Mouse (Mus musculus) limb, embryonic 14.5 days (tissue): Measurements from ENCODE around the gene Tnfsf15. TPM values are rescaled to one million over a fixed set of nuclear protein-coding genes. Genes with fewer than 3 reads are reported as not detected.

Experiments
- ATAC-seq: fragments of 200-750 bp; cut with Nextera tagmentation; 2 replicates; pipeline ENCODE4 v1.8.0; 2017; ENCODE audit warnings: low read depth, moderate number of reproducible peaks, moderate TSS enrichment; ENCODE audit not compliant: low FRiP score
- DNase-seq: peaks from one replicate; pipeline ENCODE4 v3.0.0-alpha.2; 2015; ENCODE audit warnings: low spot score
- H3K27ac ChIP-seq: fragments of 300-500 bp; sonication (generic); replicated peaks from 2 replicates; pipeline ENCODE4 v1.5.1; 2014; ENCODE audit warnings: low read depth, mild to moderate bottlenecking, low read length, moderate library complexity, mixed read lengths
- H3K27me3 ChIP-seq: fragments of 300-500 bp; sonication (generic); 2 replicates; pipeline ENCODE4 v1.6.1; 2014; ENCODE audit warnings: low read length, mixed read lengths; ENCODE audit not compliant: control insufficient read depth, insufficient read depth
- H3K36me3 ChIP-seq: fragments of 300-500 bp; sonication (generic); 2 replicates; pipeline ENCODE4 v1.6.1; 2014; ENCODE audit warnings: mild to moderate bottlenecking, low read length, moderate library complexity, mixed read lengths; ENCODE audit not compliant: control insufficient read depth, insufficient read depth
- H3K4me1 ChIP-seq: fragments of 300-500 bp; sonication (generic); 2 replicates; pipeline ENCODE4 v1.6.1; 2014; ENCODE audit warnings: antibody characterized with exemption, low read length, mixed read lengths; ENCODE audit not compliant: control insufficient read depth, insufficient read depth
- H3K4me2 ChIP-seq: fragments of 300-500 bp; sonication (generic); replicated peaks from 2 replicates; pipeline ENCODE4 v1.6.1; 2014; ENCODE audit warnings: low read depth, mild to moderate bottlenecking, low read length, moderate library complexity; ENCODE audit not compliant: severe bottlenecking
- H3K4me3 ChIP-seq: fragments of 300-500 bp; sonication (generic); replicated peaks from 2 replicates; pipeline ENCODE4 v1.5.1; 2014; ENCODE audit warnings: low read length
- H3K9ac ChIP-seq: fragments of 300-500 bp; sonication (generic); 2 replicates; pipeline ENCODE4 v1.6.1; 2014; ENCODE audit warnings: mild to moderate bottlenecking, low read depth, low read length, moderate library complexity; ENCODE audit not compliant: severe bottlenecking
- H3K9me3 ChIP-seq: fragments of 300-500 bp; sonication (generic); 2 replicates; pipeline ENCODE4 v1.6.1; 2016; ENCODE audit warnings: low read length; ENCODE audit not compliant: control insufficient read depth
- POLR2A ChIP-seq: fragments of 200-500 bp; IDR thresholded peaks from 2 replicates; pipeline ENCODE4 v1.8.0; 2012; ENCODE audit warnings: inconsistent platforms, mild to moderate bottlenecking, moderate library complexity, borderline replicate concordance; ENCODE audit not compliant: insufficient read depth, insufficient read length; ENCODE audit errors: extremely low read depth
- WGBS: fragments of 180-500 bp; shearing (Covaris S2); extraction: QIAGEN DNeasy Blood & Tissue Kit; methylation state at CpG from one replicate; pipeline ENCODE4 v1.1.7; 2014; 5-methylcytosine and 5-hydroxymethylcytosine counted together
- polyA plus RNA-seq, 2 experiments: library from polyadenylated mRNA; depleted of rRNA in 1 of 2; stranded (reverse) in 1 of 2; unstranded in 1 of 2; fragments of >200 nt; fragmentation: Nextera tagmentation in 1 of 2; extraction: Ambion mirVana in 1 of 2; gene quantifications; 2 replicates each; pipeline versions ENCODE4 v1.2.1 to v1.2.3; 2012 to 2014

The Tnfsf15 gene
- polyA plus RNA-seq, 2 experiments: 0.08 to 0.39 TPM

- 82% methylated on average over 10 of the region's 10 CpGs for WGBS
- Histone ChIP-seq H3K4me3 (no peak overlapping the region), H3K36me3 (no peaks in the 10 kb centered on the region), H3K27ac (no peak overlapping the region), H3K9me3 (no peaks in the 10 kb centered on the region), H3K27me3 (no peaks in the 10 kb centered on the region), H3K9ac (no peak overlapping the region), H3K4me2 (no peak overlapping the region), H3K4me1 (no peaks in the 10 kb centered on the region)
- no peak for ATAC-seq
- TF ChIP-seq POLR2A: no peak
- no peak for DNase-seq
Measured at GRCm38 (mm10) chr4:63684412-63685252, 60.3 kb downstream of the Tnfsf15 start.

DNA sequence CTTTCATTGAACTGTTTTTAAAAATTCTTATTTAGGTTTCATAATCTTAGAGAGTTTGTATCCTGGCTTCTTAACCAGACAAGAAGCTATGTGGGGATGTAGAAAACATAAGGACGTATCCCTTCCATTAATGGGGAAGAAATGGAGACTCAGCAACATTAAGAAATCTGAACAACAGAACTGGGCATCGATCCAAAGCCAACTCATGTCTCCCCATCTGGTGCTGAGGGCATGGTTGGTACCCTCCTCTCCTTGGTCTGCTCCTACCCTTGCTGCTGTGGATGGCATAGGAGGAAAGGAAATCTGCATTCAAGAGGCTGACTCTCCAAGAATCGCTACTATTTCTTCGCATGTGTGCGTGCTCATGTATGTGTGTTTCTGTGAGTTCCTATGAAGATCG is 61.2 kb downstream of the Tnfsf15 start:
- TF ChIP-seq POLR2A: no peak
- ATAC-seq (no peak), DNase-seq (no peak)
- WGBS: 92% methylated on average over 6 of the region's 6 CpGs
- H3K27me3 ChIP-seq: no peaks in the 10 kb centered on the region
- H3K4me3 ChIP-seq: no peak overlapping the region
- H3K27ac ChIP-seq: no peak overlapping the region
- H3K9ac ChIP-seq: no peak overlapping the region
- no peak overlapping the region for H3K4me2 ChIP-seq
- H3K9me3 ChIP-seq: no peaks in the 10 kb centered on the region
- H3K36me3 ChIP-seq: no peaks in the 10 kb centered on the region
- H3K4me1 ChIP-seq: no peaks in the 10 kb centered on the region

GRCm38 (mm10) chr4:63683056-63683455 is 61.9 kb downstream of the Tnfsf15 start:
- no peak for DNase-seq
- Histone ChIP-seq H3K36me3 (no peaks in the 10 kb centered on the region), H3K9me3 (no peaks in the 10 kb centered on the region), H3K4me2 (no peak overlapping the region), H3K4me1 (no peaks in the 10 kb centered on the region), H3K27ac (no peak overlapping the region), H3K27me3 (no peaks in the 10 kb centered on the region), H3K9ac (no peak overlapping the region), H3K4me3 (no peak overlapping the region)
- WGBS: 74% methylated on average over 11 of the region's 11 CpGs
- TF ChIP-seq POLR2A: no peak
- no peak for ATAC-seq

GRCm38 (mm10) chr4:63682441-63682840 is 62.5 kb downstream of the Tnfsf15 start:
- H3K9me3 ChIP-seq: no peaks in the 10 kb centered on the region
- ATAC-seq (no peak), DNase-seq (no peak)
- 81% methylated on average over 2 of the region's 2 CpGs for WGBS
- no peak overlapping the region for H3K27ac ChIP-seq
- no peaks in the 10 kb centered on the region for H3K36me3 ChIP-seq
- H3K27me3 ChIP-seq: no peaks in the 10 kb centered on the region
- TF ChIP-seq POLR2A: no peak
- H3K4me2 ChIP-seq: no peak overlapping the region
- no peak overlapping the region for H3K9ac ChIP-seq
- no peaks in the 10 kb centered on the region for H3K4me1 ChIP-seq
- H3K4me3 ChIP-seq: no peak overlapping the region

DNA sequence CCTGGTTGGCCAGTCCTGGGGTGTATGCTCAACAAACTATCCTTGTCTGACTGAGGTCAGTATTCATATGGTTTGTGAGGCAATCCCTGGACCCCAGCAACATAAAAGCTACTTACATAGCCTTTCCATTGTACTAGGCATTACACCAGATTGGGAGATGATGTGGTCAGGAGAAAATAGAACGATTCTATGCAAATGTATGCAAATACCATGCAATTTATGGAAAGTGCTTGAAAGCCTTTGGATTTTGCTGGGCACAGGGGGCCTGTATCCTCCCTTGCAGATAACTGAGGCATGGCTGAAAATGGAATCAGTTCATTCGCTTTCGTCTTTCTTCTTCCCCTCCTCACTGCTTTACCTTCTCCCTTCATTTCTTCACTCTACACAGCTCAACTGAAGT is 63.4 kb downstream of the Tnfsf15 start:
- Histone ChIP-seq H3K9ac (no peak overlapping the region), H3K27ac (no peak overlapping the region), H3K9me3 (no peaks in the 10 kb centered on the region), H3K36me3 (no peaks in the 10 kb centered on the region), H3K4me3 (no peak overlapping the region), H3K4me2 (no peak overlapping the region), H3K27me3 (no peaks in the 10 kb centered on the region), H3K4me1 (no peaks in the 10 kb centered on the region)
- ATAC-seq (no peak), DNase-seq (no peak)
- WGBS: 89% methylated on average over 3 of the region's 3 CpGs
- no peak for TF ChIP-seq POLR2A

Other genes with a start within 250 kb of the Tnfsf15 start
- gene Whrn, start 249.1 kb downstream of the Tnfsf15 start, polyA plus RNA-seq (2012; rRNA removed): 34.3 and 44.9 TPM in 2 replicates
- 6.6 and 11.1 TPM in 2 replicates for gene Whrn, start 249.1 kb downstream of the Tnfsf15 start, polyA plus RNA-seq (2014; fragmentation: Nextera tagmentation; extraction: Ambion mirVana)
- 105 and 138 TPM in 2 replicates for gene Atp6v1g1, start 200.3 kb downstream of the Tnfsf15 start, polyA plus RNA-seq (2012; rRNA removed)
- 289 and 304 TPM in 2 replicates for gene Atp6v1g1, start 200.3 kb downstream of the Tnfsf15 start, polyA plus RNA-seq (2014; fragmentation: Nextera tagmentation; extraction: Ambion mirVana)
- gene Tmem268, start 186.3 kb downstream of the Tnfsf15 start, polyA plus RNA-seq (2012; rRNA removed): 7.1 and 9.6 TPM in 2 replicates
- gene Tmem268, start 186.3 kb downstream of the Tnfsf15 start, polyA plus RNA-seq (2014; fragmentation: Nextera tagmentation; extraction: Ambion mirVana): 6.6 and 7.7 TPM in 2 replicates
- not detected in 2 replicates for gene Gm11213, start 139.9 kb downstream of the Tnfsf15 start, polyA plus RNA-seq (2012; rRNA removed)
- gene Gm11213, start 139.9 kb downstream of the Tnfsf15 start, polyA plus RNA-seq (2014; fragmentation: Nextera tagmentation; extraction: Ambion mirVana): not detected in 2 replicates
- gene Tex48, start 122.7 kb downstream of the Tnfsf15 start, polyA plus RNA-seq (2012; rRNA removed): not detected in 2 replicates
- gene Tex48, start 122.7 kb downstream of the Tnfsf15 start, polyA plus RNA-seq (2014; fragmentation: Nextera tagmentation; extraction: Ambion mirVana): not detected in 2 replicates
- not detected in 2 replicates for gene Gm11214, start 81.7 kb downstream of the Tnfsf15 start, polyA plus RNA-seq (2012; rRNA removed)
- gene Gm11214, start 81.7 kb downstream of the Tnfsf15 start, polyA plus RNA-seq (2014; fragmentation: Nextera tagmentation; extraction: Ambion mirVana): not detected in 2 replicates
- 0.03 and 0.04 TPM in 2 replicates for gene Tnfsf8, start 116.2 kb upstream of the Tnfsf15 start, polyA plus RNA-seq (2012; rRNA removed)
- 0.06 TPM in 1 of 2 replicates, not detected in the other for gene Tnfsf8, start 116.2 kb upstream of the Tnfsf15 start, polyA plus RNA-seq (2014; fragmentation: Nextera tagmentation; extraction: Ambion mirVana)